Mouse (Mus musculus) retina, embryonic 14.5 days (tissue): ENCODE measurements at regions not wholly inside any gene's neighbourhood (a gene's known extent, or its start where the extent isn't known, plus 50 kb on each side); places are given as distances from the start of the nearest gene placed in this dataset.

Experiments
- DNase-seq: peaks from one replicate; pipeline ENCODE4 v3.0.0-alpha.2; 2015; ENCODE audit warnings: low spot score

GRCm38 (mm10) chr9:71420064-71420463, 65.7 kb downstream of the Polr2m start:
- no peak for DNase-seq

GRCm38 (mm10) chr9:71418531-71418930, 67.2 kb downstream of the Polr2m start:
- no peak for DNase-seq

- no peak for DNase-seq
Measured at GRCm38 (mm10) chr9:71417248-71417647, 68.5 kb downstream of the Polr2m start.

- no peak for DNase-seq
Measured at GRCm38 (mm10) chr9:71411171-71411570, 74.6 kb downstream of the Polr2m start.

- DNase-seq: no peak
Measured at GRCm38 (mm10) chr9:71409925-71410324, 75.8 kb downstream of the Polr2m start.

GRCm38 (mm10) chr9:71408946-71409345, 76.8 kb downstream of the Polr2m start:
- DNase-seq: peak; percentile 13

GRCm38 (mm10) chr9:71404396-71405135, 81.2 kb downstream of the Polr2m start:
- DNase-seq: no peak

- DNase-seq: no peak
Measured at GRCm38 (mm10) chr9:71401667-71402066, 84.1 kb downstream of the Polr2m start.

- no peak for DNase-seq
Measured at GRCm38 (mm10) chr9:71399346-71399745, 86.4 kb downstream of the Polr2m start.

- no peak for DNase-seq
Measured at GRCm38 (mm10) chr9:71396784-71397183, 89.0 kb downstream of the Polr2m start.

GRCm38 (mm10) chr9:71390221-71390620, 95.5 kb downstream of the Polr2m start:
- DNase-seq: no peak

- no peak for DNase-seq
Measured at GRCm38 (mm10) chr9:71387426-71387825, 98.3 kb downstream of the Polr2m start.

GRCm38 (mm10) chr9:71383901-71384300, 101.8 kb downstream of the Polr2m start:
- no peak for DNase-seq

GRCm38 (mm10) chr9:71379731-71380250, 105.9 kb downstream of the Polr2m start:
- DNase-seq: no peak

GRCm38 (mm10) chr9:71369760-71370159, 116.0 kb downstream of the Polr2m start:
- DNase-seq: no peak

- no peak for DNase-seq
Measured at GRCm38 (mm10) chr9:71369202-71369601, 116.5 kb downstream of the Polr2m start.

GRCm38 (mm10) chr9:71366573-71366972, 119.2 kb downstream of the Polr2m start:
- DNase-seq: no peak

- DNase-seq: peak; percentile 13
Measured at GRCm38 (mm10) chr9:71365177-71365738, 120.5 kb downstream of the Polr2m start.

- DNase-seq: no peak
Measured at GRCm38 (mm10) chr9:71364047-71364665, 121.6 kb downstream of the Polr2m start.

GRCm38 (mm10) chr9:71362401-71362800, 123.3 kb downstream of the Polr2m start:
- no peak for DNase-seq

- DNase-seq: no peak
Measured at GRCm38 (mm10) chr9:71361961-71362360, 123.8 kb downstream of the Polr2m start.

GRCm38 (mm10) chr9:71361311-71361710, 124.4 kb downstream of the Polr2m start:
- no peak for DNase-seq

- DNase-seq: no peak
Measured at GRCm38 (mm10) chr9:71360676-71361075, 125.1 kb downstream of the Polr2m start.
